Mouse (Mus musculus) embryo, embryonic 11 days (tissue): Measurements from ENCODE around the gene Psd4.

Experiments used
- DNase-seq: peaks from one replicate; pipeline ENCODE4 v3.0.0-alpha.2; 2015

The Psd4 gene

GRCm38 (mm10) chr2:24386158-24386963 is 19.0 kb downstream of the Psd4 start:
- no peak for DNase-seq

- no peak for DNase-seq
Measured at GRCm38 (mm10) chr2:24386964-24387320, 19.6 kb downstream of the Psd4 start.

DNA sequence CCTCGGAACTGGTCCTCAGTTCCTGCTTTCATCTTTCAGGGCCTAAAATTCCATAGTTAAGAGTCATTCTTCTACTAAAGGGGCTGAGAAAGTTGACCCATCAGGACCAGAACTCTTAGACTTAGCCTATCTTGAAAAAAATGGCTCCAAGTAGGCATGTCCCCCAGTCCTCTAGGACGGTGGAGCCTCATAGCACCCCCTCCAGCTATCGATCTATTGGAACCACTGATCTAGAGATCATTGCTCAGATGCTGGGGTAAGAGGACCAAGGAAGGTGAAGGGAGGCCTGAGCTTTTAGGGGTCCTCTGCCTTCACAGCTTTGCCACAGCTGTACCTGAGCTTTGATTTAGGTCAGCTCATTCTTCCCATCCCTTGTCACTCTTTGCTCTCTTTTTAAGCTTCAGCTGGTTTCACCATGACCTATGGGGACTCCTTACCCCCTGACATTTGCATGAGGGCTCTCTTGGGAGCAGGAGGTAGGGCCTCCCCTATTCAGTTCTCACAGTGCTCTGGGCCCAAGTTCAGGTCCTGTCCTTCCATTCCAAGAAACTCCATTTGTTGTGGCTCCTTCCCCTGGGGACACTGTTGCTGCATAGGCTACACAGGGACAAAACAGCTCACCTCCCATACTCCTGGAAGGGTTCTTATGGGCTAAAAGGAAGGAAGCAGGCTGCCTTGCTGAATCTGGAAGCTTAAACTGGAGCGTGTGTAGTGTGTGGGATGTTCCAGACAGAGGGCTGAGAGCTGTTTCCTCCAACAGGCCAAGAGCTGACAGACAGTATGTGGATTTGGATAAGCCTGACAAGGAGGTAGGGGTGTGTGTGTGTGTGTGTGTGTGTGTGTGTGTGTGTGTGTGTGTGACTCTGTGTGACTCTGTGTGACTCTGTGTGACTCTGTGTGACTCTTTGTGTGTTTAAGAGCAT is 20.2 kb downstream of the Psd4 start:
- no peak for DNase-seq

DNA sequence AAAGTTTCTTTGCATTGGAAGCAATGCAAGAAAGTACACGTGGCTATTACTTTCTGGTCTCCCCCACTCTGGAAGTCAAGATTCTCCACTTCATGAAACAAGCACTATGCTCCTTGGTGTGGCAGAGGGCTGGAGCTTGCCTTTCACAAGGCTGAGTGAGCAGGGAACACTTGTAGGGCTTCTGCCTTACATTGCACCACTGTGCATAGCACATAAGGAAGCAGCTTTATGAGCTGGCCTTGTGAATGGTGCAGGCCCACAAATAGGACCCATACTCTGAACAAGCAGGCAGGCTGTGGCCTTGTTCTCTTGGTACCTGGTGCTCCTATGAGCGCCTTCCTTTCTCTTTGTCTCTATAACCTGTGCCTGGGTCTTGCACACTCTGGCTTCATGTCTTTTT is 25.9 kb downstream of the Psd4 start:
- no peak for DNase-seq

DNA sequence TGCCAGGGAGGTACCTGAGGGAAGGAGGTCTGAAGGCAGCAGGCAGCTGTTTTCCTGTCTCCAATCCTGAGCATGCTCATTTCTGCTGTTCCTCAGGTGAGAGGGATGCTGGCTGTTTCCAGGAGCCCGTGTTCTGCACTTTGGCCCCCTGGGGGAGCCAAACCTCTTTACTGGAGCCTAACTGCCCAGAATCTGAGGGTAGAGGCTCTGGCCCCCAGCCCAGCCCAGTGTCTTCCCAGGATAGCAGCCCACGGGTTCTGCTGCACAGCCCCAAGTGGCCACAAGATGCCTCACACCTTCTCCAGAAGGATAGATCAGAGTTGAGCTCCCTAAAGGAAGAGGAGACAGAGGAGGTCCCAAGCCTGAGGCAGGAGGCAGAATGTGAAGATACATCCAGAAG is 29.7 kb downstream of the Psd4 start:
- no peak for DNase-seq

- no peak for DNase-seq
Measured at GRCm38 (mm10) chr2:24400711-24401110, 33.3 kb downstream of the Psd4 start.

- peak; percentile 90 for DNase-seq
Measured at GRCm38 (mm10) chr2:24405345-24406012, 38.1 kb downstream of the Psd4 start.

DNA sequence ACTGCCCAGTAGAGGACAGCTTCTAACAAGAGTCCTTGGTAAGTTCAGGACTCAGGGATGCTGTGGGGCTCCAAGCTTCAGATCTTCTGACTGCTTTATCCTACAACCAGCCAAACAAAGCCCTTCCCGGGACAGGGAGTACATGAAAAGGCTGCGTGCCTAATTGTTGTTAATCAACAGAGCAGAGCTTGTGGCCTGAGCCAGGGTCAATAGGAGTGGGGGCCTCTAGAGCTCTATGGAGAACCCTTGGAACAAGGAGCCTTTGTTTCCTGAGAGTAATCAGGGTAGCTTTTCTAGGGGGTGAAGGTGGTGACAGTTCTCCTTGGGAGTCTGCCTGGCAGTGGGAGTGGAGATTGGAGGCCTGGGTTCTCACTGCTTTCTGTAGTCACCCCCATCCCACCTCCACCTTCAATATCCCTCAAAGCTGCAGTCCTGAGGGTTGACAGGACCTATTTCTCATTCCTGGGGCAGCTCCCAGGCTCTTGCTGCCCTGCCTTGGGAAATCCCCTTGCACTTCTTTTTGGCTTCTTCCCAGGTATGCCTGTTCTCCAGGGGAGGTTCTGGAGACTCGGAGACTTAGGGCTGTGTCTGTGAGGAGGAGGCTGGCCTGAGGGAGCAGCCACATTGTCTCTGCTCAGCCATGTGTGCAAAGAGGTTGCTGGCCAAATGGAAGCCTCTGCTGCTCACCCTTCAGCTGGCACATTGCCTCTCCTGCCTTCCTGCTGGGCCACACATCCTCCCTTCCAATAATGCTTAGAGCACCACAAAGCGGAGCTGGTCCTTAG is 40.5 kb downstream of the Psd4 start:
- DNase-seq, result no peak

DNA sequence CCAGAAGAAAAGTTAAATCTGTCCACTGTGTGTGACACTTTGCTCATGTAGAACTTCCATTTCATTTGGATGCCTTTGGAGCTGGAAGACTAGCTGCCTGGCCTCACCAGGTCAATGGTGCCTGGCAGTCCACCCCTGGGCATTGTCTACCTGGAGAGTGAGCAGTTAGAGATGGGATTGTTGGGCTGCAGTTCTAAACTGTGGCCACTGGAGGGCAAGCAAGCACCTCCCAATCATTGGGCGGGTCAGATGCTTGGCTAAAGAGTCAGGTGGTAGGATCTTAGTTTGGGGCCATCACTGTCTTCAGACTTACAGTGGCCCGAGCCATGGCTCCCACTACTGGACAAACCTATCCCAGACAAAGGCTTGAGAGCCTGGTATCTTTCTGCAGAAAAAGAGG is 41.8 kb downstream of the Psd4 start:
- peak; percentile 81 for DNase-seq

- no peak for DNase-seq
Measured at GRCm38 (mm10) chr2:24413172-24413571, 45.8 kb downstream of the Psd4 start.

DNA sequence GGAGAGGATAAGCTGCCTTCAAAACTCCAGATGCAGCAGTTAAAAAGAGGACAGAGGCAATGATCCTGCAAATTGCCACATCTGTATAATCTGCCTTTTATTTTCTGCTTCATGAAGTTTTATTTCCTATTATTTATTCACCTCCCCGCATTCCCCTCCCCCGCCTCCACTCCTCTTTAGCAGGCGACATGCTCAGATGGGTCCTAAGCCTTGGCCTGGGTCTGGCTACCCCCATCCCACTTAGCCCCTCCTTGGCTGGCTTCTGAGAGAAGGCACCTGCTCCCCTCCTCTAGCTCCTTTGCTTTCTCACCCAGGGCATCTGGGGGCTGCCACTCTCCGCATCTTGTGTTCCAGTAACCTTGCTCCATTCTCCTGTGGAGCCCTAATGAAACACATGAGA is 46.3 kb downstream of the Psd4 start:
- DNase-seq, result no peak

DNA sequence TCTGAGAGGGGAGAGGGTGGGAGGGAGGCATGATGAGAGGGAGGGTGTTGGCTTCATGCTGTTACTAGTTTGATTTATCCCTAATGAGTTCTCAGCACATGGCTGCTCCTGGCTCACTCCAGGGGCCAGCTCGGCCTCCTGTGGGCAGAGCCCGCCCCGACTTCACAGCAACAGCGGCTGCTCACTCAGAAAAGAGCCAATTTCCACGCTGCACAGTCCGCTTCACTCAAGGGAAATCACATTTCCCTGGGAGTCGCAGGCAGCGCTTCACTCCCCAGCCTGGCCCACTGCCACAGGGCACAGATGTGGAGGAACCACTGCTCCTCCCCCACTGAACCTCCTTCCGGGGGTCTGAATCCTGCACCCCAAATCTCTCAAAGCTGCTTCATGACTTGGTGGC is 49.3 kb downstream of the Psd4 start:
- peak; percentile 18 for DNase-seq

GRCm38 (mm10) chr2:24417106-24417505 is 49.7 kb downstream of the Psd4 start:
- DNase-seq, result no peak

GRCm38 (mm10) chr2:24417564-24417963 is 50.2 kb downstream of the Psd4 start:
- DNase-seq, result no peak

- DNase-seq, result no peak
Measured at GRCm38 (mm10) chr2:24421211-24421863, 54.0 kb downstream of the Psd4 start.

GRCm38 (mm10) chr2:24422815-24423214 is 55.4 kb downstream of the Psd4 start:
- no peak for DNase-seq

GRCm38 (mm10) chr2:24425630-24426029 is 58.2 kb downstream of the Psd4 start:
- DNase-seq, result no peak

DNA sequence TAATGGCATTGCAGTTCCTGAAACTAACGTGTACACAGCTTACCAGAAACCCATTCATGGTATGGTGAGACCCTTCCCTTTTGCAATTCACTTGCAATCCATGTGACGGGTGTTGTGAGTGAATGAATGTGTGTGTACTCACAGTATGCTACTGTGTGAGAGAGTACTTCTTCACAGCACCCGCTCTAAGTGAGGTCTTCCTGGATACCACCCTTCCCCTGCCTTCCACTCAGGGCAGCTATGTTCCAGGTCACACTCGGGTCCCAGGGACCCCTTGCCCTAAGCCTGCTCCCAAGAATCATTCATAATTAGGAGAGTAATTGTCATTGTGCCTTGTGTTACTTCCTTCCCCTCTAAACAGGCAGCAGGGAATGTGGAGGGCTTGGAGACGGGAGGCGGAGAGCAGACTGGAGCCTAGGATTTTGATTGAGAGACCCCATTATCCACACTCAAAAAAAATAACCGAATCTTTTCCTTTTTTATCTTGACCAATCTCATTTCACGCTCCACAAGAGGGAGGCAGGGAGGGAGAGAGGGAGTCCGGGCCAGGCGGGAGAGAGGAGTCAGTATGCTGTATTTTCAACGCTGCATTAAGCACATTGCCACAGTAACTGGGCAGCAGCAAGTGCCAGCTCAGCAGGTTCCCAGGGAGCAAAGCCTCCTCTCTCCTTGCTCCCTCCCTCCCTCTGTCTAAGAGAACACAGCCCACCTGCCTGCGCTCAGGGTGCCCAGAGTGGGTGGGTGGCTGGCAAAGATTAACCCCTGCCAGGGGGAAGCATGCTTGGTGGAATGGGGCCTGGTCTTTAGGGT is 60.7 kb downstream of the Psd4 start:
- DNase-seq, result no peak

DNA sequence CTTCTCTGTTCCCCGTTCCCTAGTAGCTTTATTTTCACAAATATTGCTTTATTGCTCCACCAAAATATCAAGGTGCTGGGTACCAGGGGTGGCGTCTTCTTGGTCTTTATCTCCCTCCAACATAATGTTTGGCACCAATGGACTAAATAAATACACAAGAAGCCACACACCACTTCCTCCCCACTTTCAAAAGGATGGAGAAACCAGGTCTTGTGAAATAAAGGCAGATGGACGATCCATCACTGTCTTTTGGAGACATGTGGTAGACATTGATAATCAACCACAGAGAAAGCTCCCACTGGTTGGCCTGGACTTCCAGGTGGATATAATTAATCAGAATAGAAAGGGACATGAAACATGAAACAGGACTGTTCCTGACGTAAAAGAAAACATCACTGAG is 62.4 kb downstream of the Psd4 start:
- no peak for DNase-seq

- no peak for DNase-seq
Measured at GRCm38 (mm10) chr2:24434670-24435069, 67.3 kb downstream of the Psd4 start.

- DNase-seq, result no peak
Measured at GRCm38 (mm10) chr2:24435699-24436098, 68.3 kb downstream of the Psd4 start.
